Mouse (Mus musculus): Measurements from ENCODE around the gene Srebf2.

GRCm38 (mm10) chr15:82159471-82159870, 12.5 kb downstream of the Srebf2 start:
- TF ChIP-seq MAFK (IDR thresholded peaks at IDR 0.05; ENCODE audit: insufficient read depth, low read depth, low read length) (no peak), ZC3H11A (IDR thresholded peaks at IDR 0.05; ENCODE audit: borderline replicate concordance, low read depth, low read length) (no peak)

Data from ES-E14 (cell line).